Mouse (Mus musculus) kidney, embryonic 15.5 days (tissue): ENCODE data around the gene Vmn1r103. TPM values are rescaled to one million over a fixed set of nuclear protein-coding genes. Genes with fewer than 3 reads are reported as not detected.
"Not testable (repeated sequence)": the region's sequence is repeated elsewhere in the genome, so short reads cannot be mapped to it uniquely, and the experiment has no call there.

Source experiments
- ATAC-seq: fragments of 200-750 bp; cut with Nextera tagmentation; replicated peaks from 2 replicates; pipeline ENCODE4 v1.8.0; 2017; ENCODE audit warnings: moderate TSS enrichment; ENCODE audit not compliant: low FRiP score
- H3K27ac ChIP-seq: fragments of 300-500 bp; sonication (generic); 2 replicates; pipeline ENCODE4 v1.5.1; 2015; ENCODE audit warnings: mild to moderate bottlenecking, inconsistent platforms
- H3K27me3 ChIP-seq: fragments of 300-500 bp; sonication (generic); 2 replicates; pipeline ENCODE4 v1.6.1; 2015; ENCODE audit warnings: inconsistent platforms
- H3K36me3 ChIP-seq: fragments of 300-500 bp; sonication (generic); 2 replicates; pipeline ENCODE4 v1.6.1; 2015; ENCODE audit warnings: inconsistent platforms
- H3K4me1 ChIP-seq: fragments of 300-500 bp; sonication (generic); 2 replicates; pipeline ENCODE4 v1.6.1; 2015; ENCODE audit warnings: inconsistent platforms
- H3K4me2 ChIP-seq: fragments of 300-500 bp; sonication (generic); 2 replicates; pipeline ENCODE4 v1.6.1; 2015; ENCODE audit warnings: moderate library complexity, mild to moderate bottlenecking, inconsistent platforms
- H3K4me3 ChIP-seq: fragments of 300-500 bp; sonication (generic); replicated peaks from 2 replicates; pipeline ENCODE4 v1.5.1; 2015; ENCODE audit warnings: mild to moderate bottlenecking, inconsistent platforms
- H3K9ac ChIP-seq: fragments of 300-500 bp; sonication (generic); 2 replicates; pipeline ENCODE4 v1.6.1; 2015; ENCODE audit warnings: mild to moderate bottlenecking, inconsistent platforms
- H3K9me3 ChIP-seq: fragments of 300-500 bp; sonication (generic); replicated peaks from 2 replicates; pipeline ENCODE4 v1.6.1; 2016; ENCODE audit warnings: inconsistent platforms
- WGBS: fragments of 180-500 bp; shearing (Covaris S2); methylation state at CpG from one replicate; pipeline ENCODE4 v1.1.7; 2015; ENCODE audit warnings: mixed read lengths; 5-methylcytosine and 5-hydroxymethylcytosine counted together
- polyA plus RNA-seq: library from polyadenylated mRNA; unstranded; fragments of >200 nt; fragmentation: Nextera tagmentation; extraction: Ambion mirVana; gene quantifications from 2 replicates; pipeline ENCODE4 v1.2.1, GENCODE M21; 2015

The Vmn1r103 gene
- polyA plus RNA-seq: not detected in 2 replicates

DNA sequence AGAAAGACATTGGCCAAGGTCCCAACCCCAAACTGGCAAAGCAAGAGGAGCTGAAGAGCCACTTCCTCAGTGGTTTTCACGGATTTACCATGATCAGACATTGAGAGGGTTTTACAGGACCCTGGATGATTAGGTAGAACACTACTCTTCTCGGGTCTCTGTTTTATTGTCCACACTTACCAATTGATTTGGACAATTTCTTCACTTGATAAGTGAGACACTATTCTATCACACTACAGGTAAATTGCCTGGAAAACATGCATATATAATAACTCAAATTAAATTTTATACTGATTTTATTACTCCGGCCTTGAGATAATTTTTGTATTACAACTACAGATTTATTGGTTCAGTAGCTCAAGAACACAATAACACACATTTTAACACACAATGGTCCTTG is at the start of gene Vmn1r103:
Gene Vmn1r103, minus strand, starts transcription at position 101 of the 400 bp plus-strand sequence.
- not testable (repeated sequence) for H3K9me3 ChIP-seq, H3K27ac ChIP-seq, H3K36me3 ChIP-seq, H3K9ac ChIP-seq, H3K4me1 ChIP-seq, H3K4me3 ChIP-seq, H3K27me3 ChIP-seq, H3K4me2 ChIP-seq, ATAC-seq
- no CpG with 5 or more reads among the region's 3 CpGs for WGBS

GRCm38 (mm10) chr7:20545657-20546056 is 35.3 kb upstream of the Vmn1r103 start, which contains the start of gene Gm5726:
Gene Gm5726 (minus strand): TSS chr7:20545757.
- H3K27me3 ChIP-seq, H3K4me3 ChIP-seq: not testable (repeated sequence)
- WGBS: no CpG with 5 or more reads among the region's 1 CpGs

GRCm38 (mm10) chr7:20533537-20533936 is 23.2 kb upstream of the Vmn1r103 start, which contains the start of gene Vmn1r104:
Gene Vmn1r104 (plus strand): TSS chr7:20533837.
- not testable (repeated sequence) for H3K9ac ChIP-seq, ATAC-seq, H3K4me1 ChIP-seq, H3K4me3 ChIP-seq, H3K9me3 ChIP-seq, H3K27me3 ChIP-seq, H3K4me2 ChIP-seq, H3K36me3 ChIP-seq, H3K27ac ChIP-seq
- WGBS: no CpG with 5 or more reads among the region's 3 CpGs

More at GRCm38 (mm10) chr7:20545657-20546056, 35.3 kb upstream of the Vmn1r103 start, which contains the start of gene Gm5726:
- H3K4me2 ChIP-seq, H3K36me3 ChIP-seq, ATAC-seq, H3K9me3 ChIP-seq, H3K27ac ChIP-seq, H3K4me1 ChIP-seq, H3K9ac ChIP-seq: not testable (repeated sequence)

- not testable (repeated sequence) for H3K4me1 ChIP-seq, H3K9me3 ChIP-seq
- WGBS: no CpG with 5 or more reads among the region's 5 CpGs
These were observed 35.5 kb downstream of the Vmn1r103 start, which contains the start of gene Gm10670 for GRCm38 (mm10) chr7:20474825-20475224. Gene Gm10670 (minus strand): TSS chr7:20474925.

More at GRCm38 (mm10) chr7:20474825-20475224, 35.5 kb downstream of the Vmn1r103 start, which contains the start of gene Gm10670:
- H3K27ac ChIP-seq, ATAC-seq, H3K27me3 ChIP-seq, H3K36me3 ChIP-seq, H3K4me3 ChIP-seq, H3K4me2 ChIP-seq, H3K9ac ChIP-seq: not testable (repeated sequence)

Other genes with a start within 250 kb of the Vmn1r103 start
- gene Gm5890, start 247.7 kb downstream of the Vmn1r103 start, polyA plus RNA-seq: not detected in 2 replicates
- not detected in 2 replicates for gene Gm4133, start 176.5 kb downstream of the Vmn1r103 start, polyA plus RNA-seq
- gene Gm5728, start 135.1 kb downstream of the Vmn1r103 start, polyA plus RNA-seq: not detected in 2 replicates
- gene Vmn1r100, start 92.6 kb downstream of the Vmn1r103 start, polyA plus RNA-seq: not detected in 2 replicates
- gene Vmn1r101, start 67.9 kb downstream of the Vmn1r103 start, polyA plus RNA-seq: not detected in 2 replicates
- gene Gm10670, start 35.6 kb downstream of the Vmn1r103 start, polyA plus RNA-seq: not detected in 2 replicates
- gene Vmn1r104, start 23.3 kb upstream of the Vmn1r103 start, polyA plus RNA-seq: not detected in 2 replicates
- gene Gm5726, start 35.2 kb upstream of the Vmn1r103 start, polyA plus RNA-seq: not detected in 2 replicates
- gene Gm4141, start 65.7 kb upstream of the Vmn1r103 start, polyA plus RNA-seq: not detected in 2 replicates
- gene Gm4513, start 88.5 kb upstream of the Vmn1r103 start, polyA plus RNA-seq: not detected in 2 replicates
- not detected in 2 replicates for gene Vmn1r107, start 158.4 kb upstream of the Vmn1r103 start, polyA plus RNA-seq
- gene Vmn1r111, start 192.7 kb upstream of the Vmn1r103 start, polyA plus RNA-seq: not detected in 2 replicates
- gene Gm10668, start 220.1 kb upstream of the Vmn1r103 start, polyA plus RNA-seq: not detected in 2 replicates